Mouse (Mus musculus): ENCODE data around the gene Gm45808. TPM values are rescaled to one million over a fixed set of nuclear protein-coding genes. Genes with fewer than 3 reads are reported as not detected.
"Not testable (repeated sequence)": the region's sequence is repeated elsewhere in the genome, so short reads cannot be mapped to it uniquely, and the experiment has no call there.

Gm45808 gene
- polyA plus RNA-seq, 1 experiment from 2014 or later, result not detected

DNA sequence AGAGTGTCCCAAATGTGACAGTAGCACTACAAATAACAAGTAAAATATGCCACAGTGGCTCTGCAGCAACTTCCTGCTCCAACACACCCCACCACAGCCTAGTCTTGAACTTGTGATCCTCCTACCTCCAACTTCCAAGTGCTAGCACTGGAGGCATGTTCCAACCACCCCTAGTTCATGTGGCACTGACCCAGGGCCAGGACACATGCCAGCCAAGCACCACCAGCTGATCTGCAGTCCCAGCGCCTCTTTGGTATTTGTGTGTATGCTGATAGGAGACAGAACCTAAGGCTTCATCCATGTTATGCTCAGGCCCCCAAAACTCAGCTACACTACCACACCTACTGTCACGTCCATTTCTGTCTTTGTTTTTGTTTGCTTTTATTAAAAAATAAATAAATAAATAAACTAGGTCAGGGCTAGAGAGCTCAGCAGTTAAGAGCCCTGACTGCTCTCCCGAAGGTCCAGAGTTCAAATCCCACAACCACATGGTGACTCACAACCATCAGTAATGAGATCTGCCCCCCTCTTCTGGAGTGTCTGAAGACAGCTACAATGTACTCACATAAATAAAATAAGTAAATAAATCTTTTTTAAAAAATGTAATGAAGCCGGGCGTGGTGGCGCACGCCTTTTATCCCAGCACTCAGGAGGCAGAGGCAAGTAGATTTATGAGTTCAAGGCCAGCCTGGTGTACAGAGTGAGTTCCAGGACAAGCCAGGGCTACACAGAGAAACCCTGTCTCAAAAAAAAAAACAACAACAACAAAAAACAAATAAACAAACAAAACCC, 22.4 kb downstream of the Gm45808 start:
- ATAC-seq (replicated peaks), result no peak
- no peak overlapping the region for H3K9ac ChIP-seq
- H3K4me3 ChIP-seq, result no peak overlapping the region
- no peak overlapping the region for H3K27ac ChIP-seq
- H3K4me1 ChIP-seq, result peaks cover 35% of the 10 kb centered on the region
- no peak overlapping the region for H3K4me2 ChIP-seq
- WGBS, result 97% methylated on average over 7 of the region's 7 CpGs
- no peaks in the 10 kb centered on the region for H3K9me3 ChIP-seq
- no peaks in the 10 kb centered on the region for H3K27me3 ChIP-seq (replicated peaks)
- peaks cover 15% of the 10 kb centered on the region for H3K36me3 ChIP-seq (replicated peaks)

GRCm38 (mm10) chr7:45462868-45463267, 23.7 kb downstream of the Gm45808 start:
- H3K4me2 ChIP-seq; H3K27ac ChIP-seq; H3K27me3 ChIP-seq (replicated peaks); ATAC-seq (replicated peaks); H3K4me3 ChIP-seq; H3K9ac ChIP-seq; H3K9me3 ChIP-seq: not testable (repeated sequence)
- H3K36me3 ChIP-seq (replicated peaks), result peaks cover 15% of the 10 kb centered on the region
- H3K4me1 ChIP-seq, result peaks cover 41% of the 10 kb centered on the region
- WGBS, result 86% methylated on average over 4 of the region's 4 CpGs

DNA sequence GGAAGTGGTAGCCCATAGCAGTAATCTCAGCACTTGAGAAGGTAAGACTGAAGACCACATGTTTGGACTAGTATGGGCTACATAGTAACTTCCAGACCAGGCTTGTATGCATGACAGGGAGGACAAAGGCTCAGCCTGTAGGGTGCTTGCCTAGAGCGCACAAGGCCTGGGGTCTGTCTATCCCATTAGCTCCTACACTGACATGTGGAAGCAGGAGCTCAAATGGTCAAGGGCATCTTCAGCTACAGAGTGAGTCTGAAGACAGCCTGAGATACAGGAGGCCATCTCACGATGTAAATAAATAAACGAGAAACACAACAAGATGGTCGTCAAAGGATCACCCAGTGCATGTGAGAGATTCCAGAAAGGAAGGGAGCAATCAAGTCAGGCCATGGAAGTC, 24.3 kb downstream of the Gm45808 start:
- Histone ChIP-seq H3K4me2 (no peak overlapping the region), H3K9ac (no peak overlapping the region), H3K9me3 (no peaks in the 10 kb centered on the region), H3K4me3 (no peak overlapping the region), H3K4me1 (peaks cover 45% of the 10 kb centered on the region), H3K27me3 (replicated peaks) (no peaks in the 10 kb centered on the region), H3K36me3 (replicated peaks) (peaks cover 15% of the 10 kb centered on the region), H3K27ac (no peak overlapping the region)
- WGBS, result 94% methylated on average over 4 of the region's 4 CpGs
- ATAC-seq (replicated peaks), result no peak

DNA sequence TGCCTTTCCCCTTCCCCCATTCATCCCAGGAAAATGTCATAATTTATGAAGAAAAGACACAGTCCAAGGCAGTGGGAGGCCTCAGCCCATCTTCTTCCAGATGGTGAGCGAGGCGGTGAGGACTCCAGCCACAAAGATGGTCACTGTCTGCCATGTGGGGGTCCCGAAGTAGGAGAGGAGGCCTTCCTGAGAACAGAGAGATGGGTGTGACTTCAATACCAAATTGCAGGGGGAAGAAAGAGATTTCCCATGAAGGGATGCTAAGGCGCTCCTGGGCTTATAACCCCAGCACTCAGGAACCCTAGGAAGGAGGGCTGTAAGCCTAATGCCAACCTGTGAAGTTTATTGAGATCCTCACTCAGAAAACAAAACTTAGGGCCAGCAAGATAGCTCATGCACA, 24.8 kb downstream of the Gm45808 start:
- peaks cover 15% of the 10 kb centered on the region for H3K36me3 ChIP-seq (replicated peaks)
- no peak overlapping the region for H3K4me3 ChIP-seq
- no peaks in the 10 kb centered on the region for H3K27me3 ChIP-seq (replicated peaks)
- no peak overlapping the region for H3K27ac ChIP-seq
- WGBS, result 94% methylated on average over 4 of the region's 4 CpGs
- H3K4me1 ChIP-seq, result peaks cover 46% of the 10 kb centered on the region
- no peak for ATAC-seq (replicated peaks)
- no peaks in the 10 kb centered on the region for H3K9me3 ChIP-seq
- no peak overlapping the region for H3K4me2 ChIP-seq
- no peak overlapping the region for H3K9ac ChIP-seq

DNA sequence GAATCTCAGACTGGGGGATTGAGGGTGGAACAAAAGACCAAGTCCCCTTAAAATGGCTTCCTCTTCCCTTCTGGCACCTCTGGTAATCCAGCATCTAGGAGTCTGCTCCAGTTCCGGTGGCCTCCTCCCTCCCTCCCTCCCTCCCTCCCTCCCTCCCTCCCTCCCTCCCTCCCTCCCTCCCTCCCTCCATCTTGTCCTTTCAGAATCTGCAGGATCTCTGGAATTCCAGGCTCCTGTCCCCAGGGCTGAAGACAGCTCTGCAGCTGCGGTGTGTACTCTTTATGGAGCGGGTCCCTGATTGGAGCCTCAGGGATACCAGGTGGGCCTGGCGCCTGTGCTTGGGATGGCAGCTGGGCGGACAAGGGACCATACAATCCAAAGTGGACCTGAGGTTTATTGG, 25.3 kb downstream of the Gm45808 start:
- Histone ChIP-seq H3K9me3 (no peaks in the 10 kb centered on the region), H3K4me2 (no peak overlapping the region), H3K36me3 (replicated peaks) (peaks cover 15% of the 10 kb centered on the region), H3K9ac (no peak overlapping the region), H3K27me3 (replicated peaks) (no peaks in the 10 kb centered on the region), H3K4me3 (no peak overlapping the region), H3K27ac (peak overlapping the region; percentile 91; the same call in 1 of the 2 replicates), H3K4me1 (peaks cover 50% of the 10 kb centered on the region)
- no peak for ATAC-seq (replicated peaks)
- WGBS, result 58% methylated on average over 5 of the region's 5 CpGs

GRCm38 (mm10) chr7:45460860-45461314, 25.7 kb downstream of the Gm45808 start:
- peak overlapping the region; percentile 57; the same call in 1 of the 2 replicates for H3K4me2 ChIP-seq
- H3K27me3 ChIP-seq (replicated peaks), result no peaks in the 10 kb centered on the region
- H3K36me3 ChIP-seq (replicated peaks), result peaks cover 15% of the 10 kb centered on the region
- peaks cover 49% of the 10 kb centered on the region for H3K4me1 ChIP-seq
- H3K9me3 ChIP-seq, result no peaks in the 10 kb centered on the region
- peak overlapping the region; percentile 91 for H3K27ac ChIP-seq
- H3K4me3 ChIP-seq, result no peak overlapping the region
- WGBS, result 44% methylated on average over 13 of the region's 13 CpGs
- no peak overlapping the region for H3K9ac ChIP-seq
- no peak for ATAC-seq (replicated peaks)

GRCm38 (mm10) chr7:45460377-45460776, 26.2 kb downstream of the Gm45808 start:
- Histone ChIP-seq H3K4me1 (peaks cover 44% of the 10 kb centered on the region), H3K9me3 (no peaks in the 10 kb centered on the region), H3K9ac (peak overlapping the region; percentile 45; the same call in 1 of the 2 replicates), H3K27ac (peak overlapping the region; percentile 91), H3K4me3 (peak overlapping the region; percentile 83), H3K36me3 (replicated peaks) (peaks cover 15% of the 10 kb centered on the region), H3K4me2 (peak overlapping the region; percentile 57), H3K27me3 (replicated peaks) (no peaks in the 10 kb centered on the region)
- WGBS, result 77% methylated on average over 7 of the region's 7 CpGs
- ATAC-seq (replicated peaks), result no peak

- H3K9me3 ChIP-seq; H3K27me3 ChIP-seq (replicated peaks): not testable (repeated sequence)
- ATAC-seq (replicated peaks), result peak; percentile 97
- peak within 1 kb of the TSS; percentile 83 for H3K4me3 ChIP-seq
- peaks cover 37% of the 10 kb centered on the region for H3K4me1 ChIP-seq
- peaks cover 16% of the 10 kb centered on the region for H3K36me3 ChIP-seq (replicated peaks)
- 0% methylated on average over 32 of the region's 37 CpGs for WGBS
- peak within 1 kb of the TSS; percentile 79 for H3K9ac ChIP-seq
- peak within 1 kb of the TSS; percentile 70 for H3K4me2 ChIP-seq
- peak within 1 kb of the TSS; percentile 91 for H3K27ac ChIP-seq
These were observed 27.0 kb downstream of the Gm45808 start, which contains the start of gene Ftl1 for GRCm38 (mm10) chr7:45459564-45460140. Ftl1 (minus strand) TSS chr7:45459884.

- peak; percentile 79 for ATAC-seq (replicated peaks)
- Histone ChIP-seq H3K4me2 (peak overlapping the region; percentile 70), H3K4me1 (peaks cover 35% of the 10 kb centered on the region), H3K27ac (peak overlapping the region; percentile 91), H3K4me3 (peak overlapping the region; percentile 83), H3K9me3 (no peaks in the 10 kb centered on the region), H3K9ac (peak overlapping the region; percentile 79), H3K27me3 (replicated peaks) (no peaks in the 10 kb centered on the region), H3K36me3 (replicated peaks) (peaks cover 14% of the 10 kb centered on the region)
- 1% methylated on average over 43 of the region's 43 CpGs for WGBS
These were observed 27.7 kb downstream of the Gm45808 start for GRCm38 (mm10) chr7:45458748-45459563.

DNA sequence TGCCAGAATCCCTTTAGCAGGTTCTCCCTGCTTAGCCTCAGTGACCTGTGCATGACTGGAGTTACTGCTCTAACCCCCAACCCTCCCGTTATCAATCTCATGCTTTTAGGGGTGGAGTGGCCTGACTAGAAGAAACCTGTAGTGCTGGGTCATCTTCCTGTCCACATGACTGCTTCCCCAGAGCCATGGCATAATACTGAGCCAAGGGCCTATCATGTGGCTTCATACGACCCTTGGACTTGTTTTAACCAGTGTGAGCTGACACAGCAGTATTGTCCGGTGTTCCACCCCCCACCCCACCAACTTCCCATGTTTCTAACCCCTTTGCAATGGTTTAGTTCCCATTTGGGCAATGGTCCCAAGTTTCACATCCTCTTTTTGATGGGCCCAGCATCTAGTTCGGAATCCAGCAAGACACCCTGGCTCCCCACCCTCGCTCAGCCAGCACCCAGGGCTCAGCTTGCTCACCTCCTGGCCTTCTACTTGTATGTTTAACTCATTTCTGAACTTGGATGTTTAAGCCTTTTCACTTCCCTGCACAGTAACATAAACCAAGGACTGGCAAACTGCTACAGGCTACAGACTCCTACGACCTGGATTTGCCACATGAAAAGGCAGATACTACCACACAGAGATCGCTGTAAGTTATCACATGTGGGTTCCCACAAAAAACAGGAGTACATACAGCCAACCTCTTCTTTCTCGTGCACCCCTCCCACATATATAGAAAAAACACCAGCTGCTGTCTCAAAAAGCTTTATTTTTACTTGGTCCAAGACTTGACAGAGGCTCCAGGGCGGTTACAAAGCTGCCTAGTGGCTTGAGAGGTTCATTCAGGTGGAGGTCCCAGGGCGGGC, 29.2 kb downstream of the Gm45808 start:
- H3K36me3 ChIP-seq (replicated peaks), result peaks cover 10% of the 10 kb centered on the region
- H3K9ac ChIP-seq, result peak overlapping the region; percentile 79; the same call in 1 of the 2 replicates
- H3K27ac ChIP-seq, result peak overlapping the region; percentile 91; the same call in 1 of the 2 replicates
- H3K4me1 ChIP-seq, result peaks cover 35% of the 10 kb centered on the region
- H3K4me2 ChIP-seq, result peak overlapping the region; percentile 70
- WGBS, result 66% methylated on average over 10 of the region's 10 CpGs
- no peaks in the 10 kb centered on the region for H3K9me3 ChIP-seq
- no peak for ATAC-seq (replicated peaks)
- peak overlapping the region; percentile 83 for H3K4me3 ChIP-seq
- no peaks in the 10 kb centered on the region for H3K27me3 ChIP-seq (replicated peaks)

DNA sequence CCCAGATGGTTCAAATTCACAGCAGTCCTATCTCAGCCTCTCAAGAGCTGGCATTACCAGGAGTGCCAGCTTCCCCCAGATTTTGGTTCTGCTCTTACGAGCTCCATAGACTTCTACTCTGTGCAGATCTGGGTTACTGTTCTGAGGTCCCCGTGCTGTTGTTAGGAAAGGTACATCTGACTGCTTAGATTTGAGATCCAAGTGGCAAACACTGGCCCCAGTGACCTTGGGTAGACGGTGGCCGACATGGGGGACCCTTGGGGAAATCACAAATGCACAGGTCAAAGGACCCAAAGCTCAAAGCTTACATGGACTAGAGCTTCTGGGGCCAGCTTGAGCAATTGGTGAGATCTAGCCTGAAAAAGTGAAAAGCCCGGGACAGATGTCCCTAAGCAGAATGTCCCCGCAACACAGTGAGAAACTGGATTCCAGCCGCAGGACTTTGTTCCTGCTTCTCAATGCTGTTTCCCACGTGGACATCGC, 29.8 kb downstream of the Gm45808 start:
- 53% methylated on average over 9 of the region's 9 CpGs for WGBS
- H3K9me3 ChIP-seq, result no peaks in the 10 kb centered on the region
- H3K4me3 ChIP-seq, result peak overlapping the region; percentile 83
- ATAC-seq (replicated peaks), result no peak
- H3K4me2 ChIP-seq, result peak overlapping the region; percentile 70; the same call in 1 of the 2 replicates
- H3K36me3 ChIP-seq (replicated peaks), result peaks cover 10% of the 10 kb centered on the region
- H3K9ac ChIP-seq, result no peak overlapping the region
- H3K27ac ChIP-seq, result 0 out of 2 replicates have a peak overlapping the region, but pooled peaks have one; percentile 14
- H3K4me1 ChIP-seq, result peaks cover 35% of the 10 kb centered on the region
- no peaks in the 10 kb centered on the region for H3K27me3 ChIP-seq (replicated peaks)

Data from midbrain, embryonic 15.5 days (tissue).